Mouse (Mus musculus): Measurements from ENCODE around the gene Slc26a8. TPM values are rescaled to one million over a fixed set of nuclear protein-coding genes. Genes with fewer than 3 reads are reported as not detected.

Slc26a8 gene
- polyA plus RNA-seq, 1 experiment from 2014 or later, result 0.77 TPM

DNA sequence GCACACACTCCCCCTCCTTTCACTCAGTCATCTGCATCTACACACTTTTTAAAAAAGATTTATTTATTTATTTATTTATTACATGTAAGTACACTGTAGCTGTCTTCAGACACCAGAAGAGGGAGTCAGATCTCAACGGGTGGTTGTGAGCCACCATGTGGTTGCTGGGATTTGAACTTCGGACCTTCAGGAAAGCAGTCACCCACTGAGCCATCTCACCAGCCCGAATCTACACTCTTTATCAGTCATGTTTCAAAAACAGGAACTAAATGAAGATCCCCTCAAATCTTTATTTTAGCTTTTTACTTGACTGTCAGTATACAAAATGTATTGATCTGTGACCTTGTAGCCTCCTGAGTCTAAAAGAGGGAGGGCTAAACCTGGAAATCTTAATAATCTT, 80.5 kb downstream of the Slc26a8 start:
- Histone ChIP-seq H3K36me3 (replicated peaks) (peaks cover 78% of the 10 kb centered on the region), H3K4me3 (no peak overlapping the region), H3K27ac (replicated peaks) (no peak overlapping the region), H3K9me3 (no peaks in the 10 kb centered on the region), H3K27me3 (replicated peaks; ENCODE audit: low read depth, poor library complexity, severe bottlenecking) (no peaks in the 10 kb centered on the region), H3K4me1 (no peaks in the 10 kb centered on the region)
- 89% methylated on average over 3 of the region's 3 CpGs for WGBS
- no peak for DNase-seq (ENCODE audit: low spot score)

DNA sequence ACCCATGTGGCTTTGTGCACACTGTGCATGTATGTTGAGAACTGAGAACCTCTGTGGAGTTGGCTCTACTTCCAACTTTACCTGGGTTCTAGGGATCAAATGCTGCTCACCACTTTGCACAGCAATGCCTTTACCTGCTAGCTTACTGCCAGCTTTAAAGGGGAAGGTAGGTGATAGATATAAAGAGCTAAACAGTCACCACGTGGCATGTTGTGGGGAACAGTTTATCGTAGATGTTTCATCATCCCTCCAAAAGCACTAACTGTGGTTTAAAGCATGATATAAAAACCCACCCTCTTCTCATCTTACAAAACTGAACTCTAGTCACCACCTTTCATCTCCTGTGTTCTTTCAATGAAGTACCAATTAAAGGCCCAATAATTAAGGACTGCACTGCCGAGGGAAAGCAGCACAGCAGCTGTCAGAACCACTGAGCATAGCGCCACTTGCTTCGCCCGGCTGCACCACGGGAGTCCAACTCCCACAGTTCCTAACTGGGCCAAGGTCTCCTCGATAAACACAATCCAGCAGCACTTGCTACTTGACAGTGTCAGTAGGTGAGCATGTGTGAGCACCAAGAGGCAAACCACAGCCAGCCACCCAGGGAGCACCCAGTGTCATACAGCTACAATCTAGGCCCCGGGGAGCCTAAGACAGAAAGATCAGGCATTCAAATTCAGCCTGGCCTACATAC, 88.3 kb downstream of the Slc26a8 start:
- peaks cover 98% of the 10 kb centered on the region for H3K36me3 ChIP-seq (replicated peaks)
- H3K27ac ChIP-seq (replicated peaks), result no peak overlapping the region
- H3K9me3 ChIP-seq, result no peaks in the 10 kb centered on the region
- no peak for DNase-seq (ENCODE audit: low spot score)
- H3K4me3 ChIP-seq, result no peak overlapping the region
- H3K4me1 ChIP-seq, result no peaks in the 10 kb centered on the region
- H3K27me3 ChIP-seq (replicated peaks; ENCODE audit: low read depth, poor library complexity, severe bottlenecking), result no peaks in the 10 kb centered on the region
- WGBS, result 91% methylated on average over 9 of the region's 9 CpGs

DNA sequence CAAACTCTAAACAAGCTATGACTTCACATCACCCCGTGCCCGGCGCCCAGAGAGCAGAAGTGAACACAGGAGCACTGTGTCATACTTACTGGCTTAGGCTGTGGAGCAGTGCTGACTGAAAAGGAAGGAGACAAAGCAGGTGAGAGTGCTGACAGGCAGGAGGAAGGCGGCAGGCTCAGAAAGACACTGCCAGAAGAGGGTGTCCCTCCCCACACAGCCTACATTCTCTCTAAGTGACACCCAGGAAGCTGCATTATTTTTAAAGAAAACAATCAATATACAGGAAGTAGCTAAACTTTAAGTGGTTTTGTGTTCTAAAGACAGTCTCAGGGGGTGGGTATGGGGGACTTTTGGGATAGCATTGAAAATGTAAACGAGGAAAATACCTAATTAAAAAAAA, 89.3 kb downstream of the Slc26a8 start:
- DNase-seq (ENCODE audit: low spot score), result no peak
- H3K4me1 ChIP-seq, result no peaks in the 10 kb centered on the region
- no peak overlapping the region for H3K4me3 ChIP-seq
- H3K27me3 ChIP-seq (replicated peaks; ENCODE audit: low read depth, poor library complexity, severe bottlenecking), result no peaks in the 10 kb centered on the region
- no peak overlapping the region for H3K27ac ChIP-seq (replicated peaks)
- WGBS, result 92% methylated on average over 5 of the region's 5 CpGs
- peaks cover 98% of the 10 kb centered on the region for H3K36me3 ChIP-seq (replicated peaks)
- H3K9me3 ChIP-seq, result no peaks in the 10 kb centered on the region

DNA sequence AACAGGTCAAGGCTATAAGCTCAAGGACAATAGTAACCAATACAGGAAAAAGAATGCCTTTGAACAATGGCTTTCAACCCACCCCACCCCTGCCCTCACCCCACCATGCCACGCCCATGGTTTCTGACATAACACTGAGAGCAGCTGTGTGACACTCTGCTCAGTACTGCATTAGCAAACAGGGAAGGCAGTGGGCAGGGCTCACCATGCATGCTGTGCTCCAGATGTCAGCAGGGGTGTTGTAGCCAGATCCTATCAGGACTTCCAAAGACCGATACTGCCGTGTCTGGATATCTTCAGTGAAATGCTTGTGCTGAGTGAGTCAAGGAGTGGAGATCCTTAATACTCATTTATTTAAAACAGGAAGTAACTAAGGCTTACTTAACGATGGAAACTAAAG, 96.1 kb downstream of the Slc26a8 start:
- no peak overlapping the region for H3K27ac ChIP-seq (replicated peaks)
- H3K9me3 ChIP-seq, result no peaks in the 10 kb centered on the region
- 82% methylated on average over 4 of the region's 4 CpGs for WGBS
- no peak overlapping the region for H3K4me3 ChIP-seq
- H3K36me3 ChIP-seq (replicated peaks), result peaks cover 97% of the 10 kb centered on the region
- DNase-seq (ENCODE audit: low spot score), result no peak
- no peaks in the 10 kb centered on the region for H3K4me1 ChIP-seq
- no peaks in the 10 kb centered on the region for H3K27me3 ChIP-seq (replicated peaks; ENCODE audit: low read depth, poor library complexity, severe bottlenecking)

DNA sequence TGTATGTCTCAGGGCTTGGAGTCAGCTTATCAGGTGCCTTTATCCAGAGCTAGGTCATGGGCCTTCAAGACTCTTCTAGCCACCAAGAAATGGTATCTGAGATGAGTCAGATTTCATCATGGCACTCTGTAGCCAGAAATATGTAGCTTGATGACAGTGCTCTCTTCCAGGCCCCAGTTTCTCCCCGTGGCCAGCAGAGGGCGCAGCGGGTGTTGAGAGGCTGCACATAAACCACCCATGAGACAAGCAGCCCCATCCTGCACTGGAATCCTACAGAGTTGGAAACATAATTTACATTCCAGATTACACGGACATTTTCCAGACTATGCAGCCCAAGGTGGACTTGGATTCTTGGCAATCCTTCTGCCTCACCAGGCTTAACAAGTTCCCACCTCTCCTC, 97.0 kb downstream of the Slc26a8 start:
- DNase-seq (ENCODE audit: low spot score), result peak; percentile 85
- no peaks in the 10 kb centered on the region for H3K27me3 ChIP-seq (replicated peaks; ENCODE audit: low read depth, poor library complexity, severe bottlenecking)
- H3K36me3 ChIP-seq (replicated peaks), result peaks cover 97% of the 10 kb centered on the region
- H3K4me3 ChIP-seq, result no peak overlapping the region
- 22% methylated on average over 4 of the region's 4 CpGs for WGBS
- H3K27ac ChIP-seq (replicated peaks), result no peak overlapping the region
- H3K9me3 ChIP-seq, result no peaks in the 10 kb centered on the region
- no peaks in the 10 kb centered on the region for H3K4me1 ChIP-seq

DNA sequence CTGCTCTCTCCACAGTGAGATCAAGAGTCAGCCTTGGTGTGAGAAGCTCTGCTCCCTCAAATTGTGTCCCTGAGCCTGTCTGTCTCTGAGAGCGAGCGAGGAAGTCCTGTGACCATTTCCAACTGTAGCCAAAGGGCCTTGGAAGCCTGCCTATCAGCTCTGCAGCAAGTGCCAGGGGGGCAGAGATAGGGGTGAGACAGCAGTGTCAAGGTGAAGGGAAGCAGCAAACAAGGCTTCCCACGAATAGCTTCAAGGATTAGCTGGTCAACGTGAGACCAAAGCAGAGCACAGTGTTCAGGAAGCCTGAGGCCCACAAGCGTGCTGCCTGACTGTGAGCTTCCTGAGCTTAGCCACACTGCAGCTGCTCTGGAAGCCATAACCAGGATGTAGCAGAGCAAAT, 98.6 kb downstream of the Slc26a8 start:
- Histone ChIP-seq H3K4me3 (no peak overlapping the region), H3K27ac (replicated peaks) (no peak overlapping the region), H3K27me3 (replicated peaks; ENCODE audit: low read depth, poor library complexity, severe bottlenecking) (no peaks in the 10 kb centered on the region), H3K9me3 (no peaks in the 10 kb centered on the region), H3K36me3 (replicated peaks) (peaks cover 97% of the 10 kb centered on the region), H3K4me1 (no peaks in the 10 kb centered on the region)
- DNase-seq (ENCODE audit: low spot score), result no peak
- 92% methylated on average over 5 of the region's 5 CpGs for WGBS

DNA sequence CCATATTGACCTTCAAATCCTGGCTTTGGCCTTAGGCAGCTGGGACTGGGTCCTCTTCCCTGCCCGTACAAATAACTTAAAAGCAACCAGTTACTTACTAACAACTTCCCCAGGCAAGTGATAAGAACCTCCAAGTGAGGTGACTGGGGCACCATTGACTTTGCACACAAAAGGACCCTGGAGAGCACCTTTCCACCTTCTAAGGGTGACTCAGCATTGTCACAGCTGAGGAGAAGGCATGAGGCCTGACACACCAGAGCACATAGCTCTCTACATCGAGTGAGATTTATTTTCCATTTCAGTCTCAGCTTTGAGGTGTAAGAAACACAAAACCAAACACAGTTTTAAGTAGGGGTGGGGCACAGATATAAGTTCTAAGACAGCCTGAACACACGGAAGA, 99.4 kb downstream of the Slc26a8 start:
- Histone ChIP-seq H3K36me3 (replicated peaks) (peaks cover 89% of the 10 kb centered on the region), H3K4me3 (no peak overlapping the region), H3K27me3 (replicated peaks; ENCODE audit: low read depth, poor library complexity, severe bottlenecking) (no peaks in the 10 kb centered on the region), H3K4me1 (no peaks in the 10 kb centered on the region), H3K9me3 (no peaks in the 10 kb centered on the region), H3K27ac (replicated peaks) (no peak overlapping the region)
- 87% methylated on average over 3 of the region's 3 CpGs for WGBS
- DNase-seq (ENCODE audit: low spot score), result no peak

DNA sequence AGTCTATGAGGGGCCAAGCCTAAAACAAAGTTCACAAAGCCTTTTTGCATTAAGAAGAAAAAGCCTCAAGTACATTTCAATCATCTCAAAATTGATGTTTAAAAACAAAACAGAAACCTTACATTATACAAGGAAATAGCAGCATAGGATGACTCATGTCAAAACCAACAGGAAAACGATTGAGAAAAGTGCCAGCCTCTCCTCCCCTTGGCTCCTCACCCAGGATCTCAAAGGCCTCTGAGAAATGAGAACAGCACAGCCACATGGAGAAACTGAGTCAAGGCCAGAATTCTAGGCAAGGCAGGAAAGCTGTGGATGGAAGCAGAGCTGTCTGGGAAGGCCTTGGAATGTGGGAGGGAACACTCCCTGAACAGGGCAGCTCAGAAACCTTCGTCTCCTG, 101.4 kb downstream of the Slc26a8 start:
- 81% methylated on average over 2 of the region's 2 CpGs for WGBS
- Histone ChIP-seq H3K27ac (replicated peaks) (no peak overlapping the region), H3K36me3 (replicated peaks) (peaks cover 70% of the 10 kb centered on the region), H3K27me3 (replicated peaks; ENCODE audit: low read depth, poor library complexity, severe bottlenecking) (no peaks in the 10 kb centered on the region), H3K4me3 (no peak overlapping the region), H3K9me3 (no peaks in the 10 kb centered on the region), H3K4me1 (peaks cover 11% of the 10 kb centered on the region)
- no peak for DNase-seq (ENCODE audit: low spot score)

Other genes with a start within 250 kb of the Slc26a8 start
- gene Fkbp5, start 172.7 kb downstream of the Slc26a8 start, polyA plus RNA-seq (2016; fragmentation: Nextera tagmentation; extraction: Ambion mirVana), result 32.0 and 32.8 TPM in 2 replicates
- not detected in 2 replicates for gene Armc12, start 159.4 kb downstream of the Slc26a8 start, polyA plus RNA-seq (2016; fragmentation: Nextera tagmentation; extraction: Ambion mirVana)
- gene Clpsl2, start 140.8 kb downstream of the Slc26a8 start, polyA plus RNA-seq (2016; fragmentation: Nextera tagmentation; extraction: Ambion mirVana), result not detected in 2 replicates
- gene Clps, start 129.5 kb downstream of the Slc26a8 start, polyA plus RNA-seq (2016; fragmentation: Nextera tagmentation; extraction: Ambion mirVana), result not detected in 2 replicates
- gene Lhfpl5, start 114.6 kb downstream of the Slc26a8 start, polyA plus RNA-seq (2016; fragmentation: Nextera tagmentation; extraction: Ambion mirVana), result 1.1 TPM in 2 replicates
- 130 and 133 TPM in 2 replicates for gene Srpk1, start 67.5 kb downstream of the Slc26a8 start, polyA plus RNA-seq (2016; fragmentation: Nextera tagmentation; extraction: Ambion mirVana)
- 48.1 and 50.7 TPM in 2 replicates for gene Mapk14, start 1.1 kb upstream of the Slc26a8 start, polyA plus RNA-seq (2016; fragmentation: Nextera tagmentation; extraction: Ambion mirVana)
- gene AC170998.1, start 35.9 kb upstream of the Slc26a8 start, polyA plus RNA-seq (2016; fragmentation: Nextera tagmentation; extraction: Ambion mirVana), result 3.3 and 3.6 TPM in 2 replicates
- gene Mapk13, start 79.1 kb upstream of the Slc26a8 start, polyA plus RNA-seq (2016; fragmentation: Nextera tagmentation; extraction: Ambion mirVana), result 16.5 and 19.4 TPM in 2 replicates
- gene Brpf3, start 110.9 kb upstream of the Slc26a8 start, polyA plus RNA-seq (2016; fragmentation: Nextera tagmentation; extraction: Ambion mirVana), result 9.1 and 12.1 TPM in 2 replicates
- gene Pnpla1, start 168.2 kb upstream of the Slc26a8 start, polyA plus RNA-seq (2016; fragmentation: Nextera tagmentation; extraction: Ambion mirVana), result 0.09 TPM in 1 of 2 replicates, not detected in the other
- 0.10 and 0.17 TPM in 2 replicates for gene 4930539E08Rik, start 225.1 kb upstream of the Slc26a8 start, polyA plus RNA-seq (2016; fragmentation: Nextera tagmentation; extraction: Ambion mirVana)